Mouse (Mus musculus) neural tube, embryonic 14.5 days (tissue): ENCODE data around the gene S100a5. TPM values are rescaled to one million over a fixed set of nuclear protein-coding genes. Genes with fewer than 3 reads are reported as not detected.
A peak's percentile ranks its signal among the peaks of the same experiment; 100 is the strongest.

Experiments used
- ATAC-seq: fragments of 200-750 bp; cut with Nextera tagmentation; 2 replicates; pipeline ENCODE4 v1.8.0; 2017; ENCODE audit warnings: low read depth, mild to moderate bottlenecking, moderate TSS enrichment, moderate library complexity
- H3K27ac ChIP-seq: fragments of 300-500 bp; sonication (generic); 2 replicates; pipeline ENCODE4 v1.5.1; 2014; ENCODE audit warnings: low read depth, mild to moderate bottlenecking, control low read depth, low read length, moderate library complexity, mixed read lengths
- H3K27me3 ChIP-seq: fragments of 300-500 bp; sonication (generic); 2 replicates; pipeline ENCODE4 v1.6.1; 2014; ENCODE audit warnings: low read length; ENCODE audit not compliant: control insufficient read depth, insufficient read depth
- H3K36me3 ChIP-seq: fragments of 300-500 bp; sonication (generic); 2 replicates; pipeline ENCODE4 v1.6.1; 2014; ENCODE audit warnings: low read length, mixed read lengths; ENCODE audit not compliant: control insufficient read depth, insufficient read depth
- H3K4me1 ChIP-seq: fragments of 300-500 bp; sonication (generic); 2 replicates; pipeline ENCODE4 v1.6.1; 2014; ENCODE audit warnings: low read length; ENCODE audit not compliant: control insufficient read depth, insufficient read depth
- H3K4me2 ChIP-seq: fragments of 300-500 bp; sonication (generic); 2 replicates; pipeline ENCODE4 v1.6.1; 2014; ENCODE audit warnings: mild to moderate bottlenecking, low read depth, low read length, control low read depth
- H3K4me3 ChIP-seq: fragments of 300-500 bp; sonication (generic); 2 replicates; pipeline ENCODE4 v1.5.1; 2014; ENCODE audit warnings: low read depth, low read length, control low read depth, mixed read lengths
- H3K9ac ChIP-seq: fragments of 300-500 bp; sonication (generic); replicated peaks from 2 replicates; pipeline ENCODE4 v1.6.1; 2014; ENCODE audit warnings: low read depth, mild to moderate bottlenecking, control low read depth, low read length, mixed read lengths
- H3K9me3 ChIP-seq: fragments of 300-500 bp; sonication (generic); 2 replicates; pipeline ENCODE4 v1.6.1; 2016; ENCODE audit warnings: low read length; ENCODE audit not compliant: control insufficient read depth
- WGBS: fragments of 180-500 bp; shearing (Covaris S2); extraction: QIAGEN DNeasy Blood & Tissue Kit; methylation state at CpG from one replicate; pipeline ENCODE4 v1.1.7; 2014; 5-methylcytosine and 5-hydroxymethylcytosine counted together
- polyA plus RNA-seq: library from polyadenylated mRNA; unstranded; fragments of >200 nt; fragmentation: Nextera tagmentation; extraction: Ambion mirVana; gene quantifications from 2 replicates; pipeline ENCODE4 v1.2.1, GENCODE M21; 2014

The S100a5 gene
- polyA plus RNA-seq, 1 experiment from 2014 or later: not detected

GRCm38 (mm10) chr3:90648981-90649380 lies 40.7 kb downstream of the S100a5 start:
- no peak overlapping the region for H3K27ac ChIP-seq
- H3K9me3 ChIP-seq: no peaks in the 10 kb centered on the region
- no peak overlapping the region for H3K4me2 ChIP-seq
- no peaks in the 10 kb centered on the region for H3K36me3 ChIP-seq
- no peak for ATAC-seq
- H3K9ac ChIP-seq: no peak overlapping the region
- H3K4me1 ChIP-seq: no peaks in the 10 kb centered on the region
- no peak overlapping the region for H3K4me3 ChIP-seq
- H3K27me3 ChIP-seq: no peaks in the 10 kb centered on the region

DNA sequence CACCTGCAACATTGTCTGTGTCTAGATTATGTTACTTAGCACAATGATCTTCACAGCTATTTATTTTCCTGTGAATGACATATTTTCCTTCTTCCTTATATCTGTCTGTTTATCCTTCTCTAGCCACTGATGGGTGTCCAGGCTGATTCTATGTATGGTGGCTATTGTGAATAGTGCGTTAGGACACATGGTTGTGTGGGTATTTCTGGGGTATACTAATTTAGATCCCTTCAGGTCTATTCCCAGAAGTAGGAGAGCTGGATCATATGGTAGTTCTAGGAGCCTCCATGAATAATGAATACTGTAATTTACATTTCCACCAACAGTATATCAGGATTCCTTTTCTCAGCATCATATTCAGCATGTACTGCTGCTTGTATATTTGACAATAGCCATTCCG lies 41.5 kb downstream of the S100a5 start:
- Histone ChIP-seq H3K27ac (no peak overlapping the region), H3K36me3 (no peaks in the 10 kb centered on the region), H3K27me3 (no peaks in the 10 kb centered on the region), H3K4me1 (no peaks in the 10 kb centered on the region), H3K9ac (no peak overlapping the region), H3K9me3 (no peaks in the 10 kb centered on the region), H3K4me3 (no peak overlapping the region), H3K4me2 (no peak overlapping the region)
- 92% methylated on average over 2 of the region's 2 CpGs for WGBS
- no peak for ATAC-seq

- Histone ChIP-seq H3K4me1 (no peaks in the 10 kb centered on the region), H3K4me3 (no peak overlapping the region), H3K9me3 (no peaks in the 10 kb centered on the region), H3K36me3 (no peaks in the 10 kb centered on the region), H3K9ac (no peak overlapping the region), H3K4me2 (no peak overlapping the region), H3K27me3 (no peaks in the 10 kb centered on the region), H3K27ac (no peak overlapping the region)
- peak; percentile 94 for ATAC-seq
- WGBS: 41% methylated on average over 5 of the region's 5 CpGs
These were observed 44.7 kb downstream of the S100a5 start for GRCm38 (mm10) chr3:90652878-90653508.

GRCm38 (mm10) chr3:90653717-90654116 lies 45.4 kb downstream of the S100a5 start, which contains the start of gene S100a7a:
TSS of gene S100a7a (plus strand) at chr3:90654017.
- H3K4me1 ChIP-seq: no peaks in the 10 kb centered on the region
- no peak within 1 kb of the TSS for H3K4me2 ChIP-seq
- no peak within 1 kb of the TSS for H3K9ac ChIP-seq
- no peak for ATAC-seq
- H3K9me3 ChIP-seq: no peaks in the 10 kb centered on the region
- no peak within 1 kb of the TSS for H3K27ac ChIP-seq
- no peaks in the 10 kb centered on the region for H3K36me3 ChIP-seq
- no peaks in the 10 kb centered on the region for H3K27me3 ChIP-seq
- no peak within 1 kb of the TSS for H3K4me3 ChIP-seq

- Histone ChIP-seq H3K4me2 (no peak overlapping the region), H3K9me3 (no peaks in the 10 kb centered on the region), H3K9ac (no peak overlapping the region), H3K27ac (no peak overlapping the region), H3K4me1 (no peaks in the 10 kb centered on the region), H3K36me3 (no peaks in the 10 kb centered on the region), H3K4me3 (no peak overlapping the region), H3K27me3 (no peaks in the 10 kb centered on the region)
- 71% methylated on average over 4 of the region's 4 CpGs for WGBS
- ATAC-seq: no peak
These were observed 49.1 kb downstream of the S100a5 start for GRCm38 (mm10) chr3:90657405-90657804.

DNA sequence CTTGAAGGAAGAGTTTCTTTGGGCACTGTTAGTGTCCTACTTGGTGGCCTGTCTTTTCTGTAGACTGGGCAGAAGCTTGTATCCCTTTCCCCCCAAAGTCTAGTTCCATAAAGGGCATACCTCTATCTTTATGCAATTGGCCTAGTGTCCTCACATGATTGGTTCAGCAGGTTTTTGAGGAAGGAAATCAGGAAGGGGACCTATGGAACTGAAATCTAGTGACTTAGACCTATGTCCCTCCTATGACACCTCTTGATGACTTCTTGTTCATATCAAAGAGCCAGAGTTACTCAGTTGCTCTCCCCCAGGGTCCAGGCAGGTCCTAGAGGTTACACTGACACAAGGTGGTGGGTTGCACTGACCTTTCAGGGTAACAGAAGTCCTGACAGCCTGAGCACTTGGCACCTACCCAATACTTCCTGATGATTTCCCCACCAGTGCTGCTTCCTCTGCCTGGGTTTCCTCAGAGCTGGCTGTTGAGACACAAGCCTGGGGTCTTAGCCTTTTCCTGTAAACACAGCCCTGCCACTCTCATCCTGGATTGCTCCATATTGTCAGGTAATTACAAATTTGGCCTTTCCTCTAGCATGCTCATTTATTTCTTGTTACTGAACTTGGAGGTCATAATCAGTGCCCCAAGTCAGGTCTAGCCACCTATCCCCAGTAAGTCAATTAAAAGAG lies 51.2 kb downstream of the S100a5 start:
- H3K4me3 ChIP-seq: no peak overlapping the region
- H3K27ac ChIP-seq: no peak overlapping the region
- H3K9me3 ChIP-seq: no peaks in the 10 kb centered on the region
- no peak overlapping the region for H3K9ac ChIP-seq
- H3K4me2 ChIP-seq: no peak overlapping the region
- no peaks in the 10 kb centered on the region for H3K36me3 ChIP-seq
- no peaks in the 10 kb centered on the region for H3K27me3 ChIP-seq
- H3K4me1 ChIP-seq: no peaks in the 10 kb centered on the region
- no peak for ATAC-seq

Other genes starting within 250 kb of the S100a5 start
- gene Slc27a3, start 218.6 kb upstream of the S100a5 start, polyA plus RNA-seq: 21.3 and 21.7 TPM in 2 replicates
- 30.1 and 35.2 TPM in 2 replicates for gene Ints3, start 174.9 kb upstream of the S100a5 start, polyA plus RNA-seq
- gene Npr1, start 142.7 kb upstream of the S100a5 start, polyA plus RNA-seq: 1.4 and 4.0 TPM in 2 replicates
- 262 and 269 TPM in 2 replicates for gene Ilf2, start 132.4 kb upstream of the S100a5 start, polyA plus RNA-seq
- 106 and 112 TPM in 2 replicates for gene Snapin, start 117.5 kb upstream of the S100a5 start, polyA plus RNA-seq
- gene Chtop, start 99.0 kb upstream of the S100a5 start, polyA plus RNA-seq: 116 and 123 TPM in 2 replicates
- gene S100a1, start 94.1 kb upstream of the S100a5 start, polyA plus RNA-seq: 15.8 and 18.6 TPM in 2 replicates
- 6.9 and 11.0 TPM in 2 replicates for gene S100a13, start 94.1 kb upstream of the S100a5 start, polyA plus RNA-seq
- gene S100a14, start 81.7 kb upstream of the S100a5 start, polyA plus RNA-seq: not detected in 2 replicates
- 22.5 and 33.3 TPM in 2 replicates for gene S100a16, start 71.3 kb upstream of the S100a5 start, polyA plus RNA-seq
- gene S100a3, start 47.9 kb upstream of the S100a5 start, polyA plus RNA-seq: 0.31 and 2.0 TPM in 2 replicates
- gene S100a2, start 18.3 kb upstream of the S100a5 start, polyA plus RNA-seq: not detected in 2 replicates
- gene Gm42674, start 6.6 kb upstream of the S100a5 start, polyA plus RNA-seq: not detected in 2 replicates
- 1.2 TPM in 1 of 2 replicates, not detected in the other for gene S100a4, start 4.8 kb upstream of the S100a5 start, polyA plus RNA-seq
- gene S100a6, start 4.4 kb downstream of the S100a5 start, polyA plus RNA-seq: 11.8 and 27.5 TPM in 2 replicates
- gene S100a7a, start 45.5 kb downstream of the S100a5 start, polyA plus RNA-seq: not detected in 2 replicates
- 1.8 and 9.7 TPM in 2 replicates for gene S100a8, start 60.5 kb downstream of the S100a5 start, polyA plus RNA-seq
- gene S100a9, start 87.2 kb downstream of the S100a5 start, polyA plus RNA-seq: 0.46 and 7.1 TPM in 2 replicates
- gene Pglyrp4, start 118.4 kb downstream of the S100a5 start, polyA plus RNA-seq: not detected in 2 replicates
- gene Gm5849, start 169.4 kb downstream of the S100a5 start, polyA plus RNA-seq: not detected in 2 replicates